Mouse (Mus musculus): ENCODE measurements at regions not wholly inside any gene's neighbourhood (a gene's known extent, or its start where the extent isn't known, plus 50 kb on each side); places are given as distances from the start of the nearest gene placed in this dataset.
"Not testable (repeated sequence)": the region's sequence is repeated elsewhere in the genome, so short reads cannot be mapped to it uniquely, and the experiment has no call there.

GRCm38 (mm10) chr9:48053580-48053979 is 108.2 kb upstream of the Nxpe4 start:
- no peak for DNase-seq

- DNase-seq: no peak
These were observed 106.6 kb upstream of the Nxpe4 start for GRCm38 (mm10) chr9:48055246-48055645.

GRCm38 (mm10) chr9:48058599-48058998 is 103.2 kb upstream of the Nxpe4 start:
- no peak for DNase-seq

GRCm38 (mm10) chr9:48059549-48060165 is 102.2 kb upstream of the Nxpe4 start:
- no peak for DNase-seq

GRCm38 (mm10) chr9:48060996-48061395 is 100.8 kb upstream of the Nxpe4 start:
- DNase-seq: no peak

- DNase-seq: no peak
These were observed 95.0 kb upstream of the Nxpe4 start for GRCm38 (mm10) chr9:48066730-48067345.

- DNase-seq: no peak
These were observed 89.2 kb upstream of the Nxpe4 start for GRCm38 (mm10) chr9:48072592-48072991.

GRCm38 (mm10) chr9:48073096-48073495 is 88.7 kb upstream of the Nxpe4 start:
- DNase-seq: no peak

GRCm38 (mm10) chr9:48075661-48076240 is 86.1 kb upstream of the Nxpe4 start:
- no peak for DNase-seq

GRCm38 (mm10) chr9:48082461-48082860 is 79.4 kb upstream of the Nxpe4 start:
- no peak for DNase-seq

GRCm38 (mm10) chr9:48084196-48084595 is 77.6 kb upstream of the Nxpe4 start:
- not testable (repeated sequence) for DNase-seq

GRCm38 (mm10) chr9:48089661-48090060 is 72.2 kb upstream of the Nxpe4 start:
- DNase-seq: no peak

- DNase-seq: no peak
These were observed 67.1 kb upstream of the Nxpe4 start for GRCm38 (mm10) chr9:48094756-48095155.

GRCm38 (mm10) chr9:48099846-48100245 is 62.0 kb upstream of the Nxpe4 start:
- DNase-seq: no peak

- no peak for DNase-seq
These were observed 55.2 kb upstream of the Nxpe4 start for GRCm38 (mm10) chr9:48106441-48107167.

GRCm38 (mm10) chr9:48108994-48109619 is 52.7 kb upstream of the Nxpe4 start:
- no peak for DNase-seq

GRCm38 (mm10) chr9:48111316-48111890 is 50.4 kb upstream of the Nxpe4 start:
- peak; percentile 7 for DNase-seq
